18 mouse cellular contexts compared by ENCODE assay signal in genomic region chr16:94785873-94786272, GRCm38 (mm10).
"Had no signal": no experiment of that assay in that cellular context is flagged by ENCODE, and none has a peak within 500 bp of the region (broad histone marks: within the 10 kb centered on the region; RNA-seq: fewer than 3 reads in every experiment).

No protein-coding gene starts in this region.

- H3K4me3 ChIP-seq: kidney, embryonic 15.5 days; limb, embryonic 12.5 days; limb, embryonic 15.5 days had no signal

- H3K36me3 ChIP-seq: kidney, embryonic 15.5 days; limb, embryonic 12.5 days; limb, embryonic 15.5 days had no signal

- H3K27me3 ChIP-seq: limb, embryonic 12.5 days had no signal

- H3K27ac ChIP-seq: kidney, embryonic 15.5 days; limb, embryonic 12.5 days; limb, embryonic 15.5 days had no signal

- ATAC-seq: intestine, postnatal 0 days had no signal

- H3K9ac ChIP-seq: kidney, embryonic 15.5 days; limb, embryonic 12.5 days; limb, embryonic 15.5 days had no signal

- H3K9me3 ChIP-seq: kidney, embryonic 15.5 days; limb, embryonic 12.5 days; limb, embryonic 15.5 days had no signal

- H3K4me2 ChIP-seq: kidney, embryonic 15.5 days; limb, embryonic 12.5 days; limb, embryonic 15.5 days; liver, embryonic 11.5 days; midbrain, embryonic 11.5 days had no signal

- H3K4me1 ChIP-seq: kidney, embryonic 15.5 days; limb, embryonic 12.5 days had no signal

- DNase-seq: kidney, adult 8-10 months; kidney, postnatal 14 days; kidney, postnatal 4 days; layer of hippocampus, adult 9-11 months; left cerebral cortex, postnatal 4 days; lung, adult 2 months; lung, postnatal 14 days; lung, postnatal 4 days; midbrain, embryonic 14.5 days; thymus, adult 18-20 months; thymus, postnatal 14 days; thymus, postnatal 4 days had no signal
